Mouse (Mus musculus): ENCODE measurements around the gene Cpox.

DNA sequence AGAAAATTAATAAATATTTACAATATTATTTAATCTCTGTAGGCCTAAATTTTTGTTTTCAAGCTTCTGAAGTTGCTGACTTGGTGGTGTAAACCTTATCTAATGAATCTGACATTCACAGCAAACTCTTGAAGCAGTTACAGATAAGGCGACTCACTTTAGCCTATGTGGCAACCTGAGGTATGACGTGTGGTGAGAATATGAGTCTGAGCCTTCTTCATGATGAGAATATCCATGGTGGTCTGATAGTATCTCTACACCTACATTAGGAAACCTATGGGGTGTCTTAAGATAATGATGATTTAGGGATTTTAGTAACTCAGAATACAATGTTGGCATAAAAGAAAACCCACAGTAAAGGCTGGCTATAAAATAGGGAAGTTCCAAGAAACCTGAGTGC is 52.2 kb downstream of the Cpox start:
- TF ChIP-seq CTCF (IDR thresholded peaks at IDR 0.05; ENCODE audit: low read depth) (no peak), EP300 (IDR thresholded peaks at IDR 0.05; ENCODE audit: low read depth) (no peak)
